ENCODE assay signal across 25 mouse cellular contexts in genomic region chr8:113517912-113518311, GRCm38 (mm10).
DNase-seq lines count a peak whose midpoint lies in the region; ATAC-seq lines count a peak whose summit lies in the region.
"Had no signal": no experiment of that assay in that cellular context is flagged by ENCODE, and none has a peak within 500 bp of the region (broad histone marks: within the 10 kb centered on the region; RNA-seq: fewer than 3 reads in every experiment).

No protein-coding gene starts in this region.

- H3K4me3 ChIP-seq in megakaryocyte, embryonic 14.5 days (replicated peaks) = peak overlapping the region; percentile 54
- H3K4me3 ChIP-seq: embryonic facial prominence, embryonic 12.5 days; forebrain, embryonic 15.5 days; hindbrain, embryonic 10.5 days; myocyte; neural tube, embryonic 13.5 days had no signal

- ATAC-seq in megakaryocyte, adult 5-6 weeks (ENCODE audit: poor library complexity, severe bottlenecking) = no peak
- no peak for ATAC-seq in activated CD4-positive, CD25-positive, alpha-beta regulatory T cell, adult 4 months
- ATAC-seq: CD4-positive, CD25-positive, alpha-beta regulatory T cell, adult 4 months; forebrain, embryonic 15.5 days; hindbrain, embryonic 16.5 days; intestine, embryonic 16.5 days; midbrain, embryonic 16.5 days had no signal

- H3K9me3 ChIP-seq in megakaryocyte, embryonic 14.5 days = peaks cover 55% of the 10 kb centered on the region
- H3K9me3 ChIP-seq: embryonic facial prominence, embryonic 12.5 days; forebrain, embryonic 15.5 days; hindbrain, embryonic 10.5 days; neural tube, embryonic 13.5 days had no signal

- H3K36me3 ChIP-seq in megakaryocyte, embryonic 14.5 days (replicated peaks; ENCODE audit: low read length) = no peaks in the 10 kb centered on the region
- H3K36me3 ChIP-seq: embryonic facial prominence, embryonic 12.5 days; forebrain, embryonic 15.5 days; hindbrain, embryonic 10.5 days; neural tube, embryonic 13.5 days had no signal

- no peaks in the 10 kb centered on the region for H3K27me3 ChIP-seq in megakaryocyte, embryonic 14.5 days (replicated peaks)
- H3K27me3 ChIP-seq: embryonic facial prominence, embryonic 12.5 days; forebrain, embryonic 15.5 days; neural tube, embryonic 13.5 days had no signal

- no peaks in the 10 kb centered on the region for H3K4me1 ChIP-seq in megakaryocyte, embryonic 14.5 days
- H3K4me1 ChIP-seq: embryonic facial prominence, embryonic 12.5 days; neural tube, embryonic 13.5 days had no signal

- intact Hi-C loops in gastrocnemius, postnatal 14 days (cut with DNase I; ENCODE audit: low total_unique reads) = no loop called here

- peak; percentile 16 to 25 for DNase-seq in cerebellum, adult 18-20 months
- DNase-seq in cerebellum, postnatal 10 days = peak; percentile 81 to 87
- no peak for DNase-seq in gastrocnemius, postnatal 14 days
- no peak for DNase-seq in thymus, adult 18-20 months
- DNase-seq: adrenal gland, postnatal 36 days; embryo, embryonic 11 days; heart, postnatal 14 days; kidney, adult 8-10 months; kidney, postnatal 4 days; liver; lung, adult 2 months; lung, postnatal 10 days; thymus, postnatal 14 days had no signal

Comparison
In these comparisons a context has a peak if more than half of its experiments do, and no peak if none do; other contexts are left out.
1. DNase-seq: peak in cerebellum, adult 18-20 months (2 of 2) and cerebellum, postnatal 10 days (2 of 2); none in gastrocnemius, postnatal 14 days (single experiment) and thymus, adult 18-20 months (0 of 2).